Mouse (Mus musculus) megakaryocyte progenitor cell, adult 5-6 weeks (primary cell): ENCODE results near the gene Svop. TPM values are rescaled to one million over a fixed set of nuclear protein-coding genes. Genes with fewer than 3 reads are reported as not detected.
A peak's percentile ranks its signal among the peaks of the same experiment; 100 is the strongest.

Source experiments
- ATAC-seq: replicated peaks from 2 replicates; pipeline ENCODE4 v1.8.0; 2016; ENCODE audit warnings: mild to moderate bottlenecking, moderate TSS enrichment, inconsistent platforms; ENCODE audit not compliant: poor library complexity
- total RNA-seq, 2 experiments: library from RNA; stranded (forward) in 1 of 2; stranded (reverse) in 1 of 2; fragments of 157-497, 149-512 nt in 1 of 2; fragments of 200-1000 nt in 1 of 2; gene quantifications; 2 replicates each; pipeline versions ENCODE4 v1.2.3 to v1.2.4; 2015 to 2017

Svop gene
- not detected in 2 replicates for total RNA-seq (2015)
- total RNA-seq (2017) = not detected in 2 replicates

DNA sequence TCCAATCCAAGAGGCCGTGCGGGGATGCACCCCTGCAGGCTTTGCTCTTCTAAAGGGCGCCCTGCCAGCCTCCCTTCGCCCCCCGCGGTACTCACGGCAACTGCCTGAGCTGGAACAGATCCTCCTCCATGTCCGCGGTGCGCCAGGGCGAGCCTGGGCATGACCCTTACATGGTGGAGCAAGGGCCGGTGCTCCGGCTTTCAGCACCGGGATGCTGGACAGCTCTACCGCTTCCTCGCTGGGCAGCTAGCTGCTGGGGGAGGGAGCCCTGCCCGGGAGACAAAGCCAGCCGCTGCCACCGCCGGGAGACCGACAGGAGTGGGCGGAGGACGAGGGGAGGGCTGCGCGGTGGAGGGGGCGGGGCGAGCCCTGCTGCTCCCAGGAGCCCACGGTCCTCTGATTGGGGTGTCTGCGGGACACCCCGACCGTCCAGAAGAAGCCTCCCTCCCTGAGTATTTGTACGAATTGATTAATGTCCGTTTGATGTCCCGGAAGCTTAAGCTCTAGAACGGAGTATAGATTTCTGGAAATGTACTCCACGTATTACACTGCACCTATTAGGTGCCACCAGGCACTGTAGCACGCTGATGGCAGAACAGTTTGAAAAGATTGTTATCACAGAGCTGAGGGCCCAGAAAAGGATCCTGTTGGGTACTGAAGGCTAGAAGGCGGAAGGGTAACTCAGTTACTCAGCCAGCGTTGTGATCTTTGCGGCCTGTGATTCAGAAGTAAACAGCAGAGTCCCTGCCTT is at the start of gene Svop:
Gene Svop, minus strand, starts transcription at position 514 of the 751 bp plus-strand sequence.
- peak; percentile 98 for ATAC-seq

DNA sequence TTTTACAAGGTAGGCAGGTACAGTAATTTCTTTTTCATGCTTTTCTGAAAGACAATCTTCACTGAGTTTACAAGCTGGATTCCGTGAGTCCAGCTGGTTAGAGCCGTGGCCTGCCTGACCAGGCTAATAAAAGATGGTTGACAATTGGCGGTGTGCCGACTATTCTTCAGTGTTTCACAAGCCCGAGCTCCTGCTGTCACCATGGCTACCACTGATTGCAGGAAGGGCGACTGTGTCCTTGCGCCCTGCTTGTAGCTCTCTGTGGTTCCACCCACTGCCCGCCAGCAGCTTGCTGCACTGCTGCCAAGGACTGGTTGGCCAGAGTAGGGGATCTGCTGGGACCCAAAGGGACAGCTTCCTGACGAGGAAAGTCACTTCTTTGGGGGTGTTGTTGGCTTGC is 47.8 kb upstream of the Svop start:
- ATAC-seq = peak; percentile 36

DNA sequence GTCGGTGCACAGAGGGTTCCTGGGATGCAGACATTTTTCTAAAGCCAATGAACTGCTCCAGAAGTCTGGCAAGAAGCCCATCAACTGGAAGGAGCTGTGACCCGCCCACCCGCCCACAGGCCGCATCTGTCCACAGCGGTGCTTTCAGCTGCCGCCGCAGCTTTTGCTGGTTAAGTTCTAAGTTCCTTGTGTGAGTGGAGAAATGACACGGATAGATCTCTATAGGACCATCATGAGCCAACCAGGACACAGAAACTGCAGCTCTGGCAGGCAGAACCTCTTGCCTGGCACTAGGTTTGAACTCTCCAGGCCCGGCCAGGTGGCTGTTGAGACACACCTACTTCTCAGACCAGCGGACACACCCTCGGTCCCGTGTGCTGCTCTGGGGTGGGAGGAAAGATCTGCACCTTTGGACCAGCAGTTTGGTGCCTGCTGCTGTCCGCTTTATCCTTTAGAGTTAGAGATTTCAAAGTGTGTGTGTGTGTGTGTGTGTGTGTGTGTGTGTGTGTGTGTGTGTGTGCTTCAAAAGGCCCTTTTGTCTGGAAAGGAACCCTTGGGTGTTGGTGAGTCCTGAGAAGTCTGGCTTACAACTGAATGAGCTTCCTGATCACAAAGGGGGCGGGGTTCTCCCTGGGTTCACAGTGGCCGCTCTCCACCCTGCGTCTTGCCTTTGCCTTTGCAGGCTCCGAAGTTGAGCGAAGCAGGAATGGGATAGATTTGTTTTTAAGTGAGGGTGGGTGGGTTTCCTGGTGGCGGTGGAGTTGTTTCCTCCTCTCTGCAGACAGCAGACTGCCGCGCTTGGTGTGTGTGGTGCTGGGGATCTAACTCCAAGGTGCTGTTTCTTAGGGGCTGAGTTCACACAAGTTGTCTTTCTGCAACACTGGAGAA is 47.2 kb upstream of the Svop start:
- ATAC-seq = no peak

DNA sequence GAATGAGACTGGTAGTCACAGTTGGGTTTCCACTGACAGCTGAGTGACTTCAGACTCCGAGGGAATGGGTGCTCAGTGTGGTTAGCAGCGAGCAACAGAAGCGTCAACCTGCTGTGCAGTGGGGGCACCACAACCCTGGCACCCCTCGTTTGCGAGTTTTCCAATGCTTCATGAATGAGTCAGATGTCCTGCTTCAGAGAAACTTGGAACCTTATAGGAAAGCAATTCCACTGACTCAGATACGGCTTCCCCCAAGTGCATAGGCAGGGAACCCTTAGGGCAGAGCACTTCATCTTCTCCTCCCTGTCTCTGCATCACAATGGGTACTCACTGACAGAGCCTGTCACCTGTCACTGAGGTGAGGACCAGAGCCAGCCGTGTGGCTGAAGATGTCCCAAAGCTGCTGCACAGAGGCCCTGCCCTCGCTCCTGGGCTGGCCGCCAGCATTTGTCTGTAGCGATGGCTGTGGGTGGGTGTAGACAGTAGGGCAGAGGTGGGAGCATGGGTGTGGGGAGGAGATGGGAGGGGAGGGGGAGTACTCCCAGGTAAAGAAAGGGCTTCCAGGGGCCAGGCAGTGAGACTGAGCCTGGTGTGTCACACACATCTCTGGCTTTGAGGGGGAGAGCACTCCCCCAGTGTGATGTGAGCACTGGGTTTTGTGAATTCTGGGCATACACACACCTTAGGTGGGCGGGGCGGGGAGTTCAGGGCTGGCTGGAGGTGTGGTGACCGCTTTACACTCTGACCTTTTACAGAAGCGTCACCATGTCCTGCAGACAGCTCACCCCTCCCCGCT is 46.3 kb upstream of the Svop start:
- ATAC-seq = no peak

DNA sequence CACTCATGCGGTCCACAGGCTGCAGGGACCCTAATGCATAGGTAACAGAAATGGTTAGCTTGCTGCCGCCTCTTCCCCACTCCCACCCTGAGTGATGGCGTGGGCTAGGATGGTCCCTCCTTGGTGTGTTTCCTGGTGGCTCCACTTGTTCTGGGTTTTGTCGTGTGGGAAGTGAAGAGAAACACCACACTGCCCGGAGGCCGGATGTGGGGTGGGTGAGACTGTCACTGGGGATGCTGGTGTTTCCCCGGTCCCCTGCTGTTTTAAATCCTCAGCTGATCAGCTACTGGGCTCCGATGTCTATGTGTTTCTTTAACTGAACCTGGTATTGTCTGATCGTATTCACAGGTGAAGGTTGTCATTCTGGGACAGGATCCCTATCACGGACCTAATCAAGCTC is 44.1 kb upstream of the Svop start:
- no peak for ATAC-seq

DNA sequence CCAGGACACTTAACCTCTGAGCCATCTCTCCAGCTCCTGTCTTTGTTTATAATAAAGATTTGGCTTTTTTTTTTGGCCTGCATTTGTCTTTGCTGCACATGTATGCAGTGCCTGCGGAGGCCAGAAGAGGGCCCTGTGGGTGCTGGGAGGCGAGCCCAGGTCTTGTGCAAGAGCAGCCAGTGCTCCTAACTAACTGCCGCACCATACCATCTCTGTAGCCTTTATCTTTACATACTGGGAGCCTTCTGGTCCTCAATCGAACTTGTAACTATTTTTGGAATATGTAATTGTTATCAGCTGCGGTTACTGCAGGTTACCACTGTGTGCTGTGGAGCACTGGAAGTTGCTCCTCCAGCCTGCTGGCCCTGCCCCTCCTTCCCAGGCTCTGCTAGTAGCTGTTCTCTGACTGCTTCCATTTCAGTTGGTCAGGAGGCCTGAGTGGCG is 42.7 kb upstream of the Svop start:
- peak; percentile 81 for ATAC-seq

DNA sequence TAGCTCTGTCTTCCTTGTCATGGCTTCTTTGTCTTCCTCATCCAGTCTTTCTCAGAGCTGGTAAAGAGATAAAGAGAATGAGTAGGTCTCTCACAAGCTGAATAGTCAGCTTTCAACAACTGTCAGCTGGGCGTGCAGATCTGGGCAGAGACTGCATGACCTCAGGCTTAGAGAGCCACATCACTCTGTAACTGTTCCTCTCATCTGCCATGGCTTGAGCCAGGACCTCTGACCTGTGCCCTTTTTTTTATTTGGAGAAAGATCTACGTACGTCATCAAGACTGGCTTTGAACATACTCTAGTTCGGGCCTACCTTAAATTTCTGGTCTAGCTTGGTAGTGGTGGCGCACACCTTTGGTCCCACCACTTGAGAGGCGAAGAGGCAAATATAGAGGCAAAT is 41.5 kb upstream of the Svop start:
- no peak for ATAC-seq

DNA sequence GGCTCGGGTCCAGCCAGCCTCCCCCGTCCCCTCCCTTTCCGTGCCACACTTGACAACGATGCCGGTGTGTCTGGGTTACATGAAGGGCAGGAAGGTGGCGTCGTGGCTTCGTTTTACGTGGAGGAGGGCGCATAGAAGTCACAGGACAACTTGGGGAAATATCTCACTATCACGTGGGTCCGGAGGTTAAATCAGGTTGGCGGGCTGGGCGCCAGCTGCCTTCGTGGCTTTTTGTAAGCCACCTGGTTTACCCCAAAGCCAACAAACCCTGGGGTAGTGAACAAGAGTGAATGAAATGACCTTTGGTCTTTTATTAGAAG is 40.1 kb upstream of the Svop start:
- ATAC-seq = no peak

DNA sequence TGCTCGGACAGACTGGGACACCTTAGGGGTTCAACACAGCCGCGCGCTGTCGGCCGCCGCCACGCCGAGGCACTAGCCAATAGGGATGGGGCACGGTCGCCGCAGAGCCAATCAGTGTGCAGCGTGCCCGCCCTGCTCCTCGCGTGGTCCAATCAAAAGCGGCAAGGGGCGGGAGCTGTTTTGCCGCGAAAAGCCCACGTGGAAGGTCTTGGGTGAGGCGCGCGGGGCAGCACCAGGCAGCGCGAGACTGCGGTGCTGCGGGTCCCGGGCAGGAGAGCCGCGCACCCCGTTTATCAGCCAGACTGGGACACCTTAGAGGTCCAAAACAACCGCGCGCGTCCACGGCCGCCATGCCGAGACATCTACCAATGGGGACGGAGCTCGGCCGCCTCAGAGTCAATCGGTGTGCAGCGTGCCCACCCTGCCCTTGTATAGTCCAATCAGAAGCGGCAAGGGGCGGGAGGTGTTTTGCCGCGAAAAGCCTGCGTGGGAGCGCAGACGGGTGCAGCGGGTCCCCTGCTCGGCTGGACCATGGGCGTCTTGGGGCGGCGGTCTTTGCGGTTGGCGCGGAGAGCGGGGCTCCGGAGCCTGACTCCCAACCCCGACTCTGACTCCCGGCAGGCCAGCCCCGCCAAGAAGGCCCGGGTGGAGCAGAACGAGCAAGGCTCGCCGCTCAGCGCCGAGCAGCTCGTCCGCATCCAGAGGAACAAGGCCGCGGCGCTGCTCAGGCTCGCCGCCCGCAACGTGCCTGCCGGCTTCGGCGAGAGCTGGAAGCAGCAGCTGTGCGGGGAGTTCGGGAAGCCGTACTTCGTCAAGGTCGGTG is 39.5 kb upstream of the Svop start:
- ATAC-seq = peak; percentile 69

DNA sequence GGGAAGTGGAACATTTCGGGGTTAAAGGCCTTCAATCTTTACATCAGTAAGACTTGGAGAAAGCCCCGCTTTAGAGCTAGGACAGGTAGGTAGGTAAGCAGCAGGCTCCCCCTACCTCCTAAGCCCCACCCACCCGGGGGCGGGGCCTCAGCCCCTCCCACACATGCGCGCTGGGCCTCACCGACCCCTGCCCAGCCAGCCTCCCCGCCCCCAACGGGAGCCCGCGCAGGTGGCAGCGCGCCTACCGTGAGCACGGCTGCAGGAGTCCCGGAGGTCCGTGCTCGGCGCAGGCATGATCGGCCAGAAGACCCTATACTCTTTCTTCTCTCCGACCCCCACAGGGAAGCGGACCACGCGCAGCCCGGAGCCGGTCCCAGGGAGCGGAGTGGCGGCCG is 38.8 kb upstream of the Svop start, which contains the start of gene Ung:
Gene Ung, plus strand, starts transcription at position 176 of the 395 bp plus-strand sequence.
- no peak for ATAC-seq

DNA sequence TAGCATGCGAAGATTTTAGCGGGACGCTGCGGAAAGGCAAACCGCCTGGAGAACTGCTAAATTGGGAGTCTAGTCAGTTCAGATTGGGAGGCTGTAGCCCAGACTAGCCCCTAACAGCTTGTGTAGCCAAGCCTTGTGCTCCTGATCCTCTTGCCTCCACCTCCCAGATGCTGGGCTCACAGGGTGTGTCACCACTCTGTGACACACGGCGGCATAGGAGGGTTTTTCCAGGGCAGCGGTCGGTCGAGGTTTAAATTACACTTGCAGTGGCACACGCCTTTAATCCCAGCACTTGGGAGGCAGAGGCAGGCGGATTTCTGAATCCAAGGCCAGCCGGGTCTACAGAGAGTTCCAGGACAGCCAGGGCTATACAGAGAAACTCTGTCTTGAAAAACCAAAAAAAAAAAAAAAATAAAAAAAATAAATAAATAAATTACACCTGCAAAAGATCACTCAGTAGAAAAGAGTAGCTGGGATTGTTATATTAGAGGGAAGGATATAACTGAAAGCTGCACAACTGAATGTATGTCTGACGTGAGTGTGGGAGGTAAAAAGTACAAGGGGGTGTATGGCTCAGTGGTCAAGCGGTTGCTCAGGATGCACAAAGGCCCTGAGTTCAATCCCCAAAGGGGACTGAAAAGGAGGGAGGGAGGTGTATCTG is 38.3 kb upstream of the Svop start:
- no peak for ATAC-seq

DNA sequence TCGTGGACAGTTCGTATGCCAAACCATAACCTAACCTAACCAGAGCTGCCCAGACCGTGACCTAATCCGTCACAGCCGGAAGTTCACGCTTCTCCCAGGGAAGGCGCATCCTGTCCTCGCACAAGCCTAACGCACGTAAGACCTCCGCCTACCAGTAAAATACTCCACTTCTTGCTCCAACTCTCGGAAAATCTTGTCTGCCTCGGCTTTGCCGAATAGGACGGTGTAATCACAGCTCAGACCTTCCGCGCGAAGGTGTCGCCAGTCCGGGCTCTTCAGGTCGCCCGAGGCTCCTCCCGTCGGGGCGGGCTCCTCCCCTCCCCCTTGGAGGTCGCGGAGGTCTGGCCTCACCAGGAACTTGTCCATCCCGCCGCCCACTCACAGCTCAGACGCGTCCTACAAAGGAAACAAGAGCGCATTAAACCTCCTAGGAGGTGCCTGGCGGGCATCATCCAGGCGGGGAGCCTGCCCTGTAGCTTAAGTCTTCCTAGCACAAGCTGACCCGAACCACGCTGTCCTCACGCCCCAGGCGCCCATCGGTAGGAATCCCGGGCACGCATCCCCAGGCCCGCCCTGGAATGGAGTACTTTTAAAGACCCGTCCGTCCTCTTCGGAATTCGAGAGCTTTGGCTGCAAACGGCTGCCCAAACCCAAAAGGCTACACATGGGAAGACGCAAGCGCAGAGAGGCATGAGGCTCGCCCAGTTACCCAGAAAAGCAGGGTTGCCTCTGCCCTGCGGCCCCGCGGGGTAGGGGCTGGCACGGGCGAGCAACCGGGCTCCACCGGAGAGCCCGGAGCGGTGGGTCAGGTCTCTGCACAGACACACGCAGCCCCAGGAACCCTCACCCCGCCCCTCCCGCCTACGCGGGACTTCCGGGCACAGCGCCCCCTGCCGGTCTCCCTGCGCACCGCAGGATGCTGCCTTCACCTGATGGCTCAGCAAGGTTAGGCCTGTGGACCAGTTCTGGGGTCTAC is 36.3 kb upstream of the Svop start, which contains the start of gene Alkbh2:
Gene Alkbh2, minus strand, starts transcription at position 845 of the 976 bp plus-strand sequence.
- ATAC-seq = peak; percentile 59

DNA sequence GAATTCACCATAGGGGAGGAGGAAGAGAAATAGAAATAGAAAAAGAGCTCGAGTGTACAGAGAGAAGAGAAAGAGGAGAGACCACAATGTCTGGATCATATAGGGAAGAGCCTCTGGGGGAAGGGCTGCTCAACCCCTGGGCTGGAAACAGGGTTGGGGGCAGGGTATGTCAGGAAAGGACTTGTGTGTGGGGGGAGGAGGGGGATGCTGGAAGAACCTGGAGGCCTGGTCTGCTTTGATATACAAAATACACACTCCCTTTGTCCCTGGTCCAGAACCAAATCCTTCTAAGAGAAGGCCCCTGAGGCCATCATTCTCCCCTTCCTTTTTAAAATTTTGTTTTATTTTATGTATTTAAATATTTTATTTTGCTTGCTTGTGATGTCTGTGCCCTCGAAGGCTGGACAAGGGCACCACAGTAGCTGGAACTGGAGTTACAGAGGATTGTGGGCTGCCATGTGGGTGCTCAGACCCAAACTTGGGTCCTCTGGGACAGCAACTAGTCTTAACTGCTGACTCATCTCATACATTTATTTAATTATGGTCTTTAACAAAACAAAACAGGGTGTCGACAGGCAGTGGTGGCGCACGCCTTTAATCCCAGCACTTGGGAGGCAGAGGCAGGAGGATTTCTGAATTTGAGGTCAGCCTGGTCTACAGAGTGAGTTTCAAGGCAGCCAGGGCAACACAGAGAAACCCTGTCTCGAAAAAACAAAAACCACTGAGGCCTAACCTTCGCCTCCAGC is 35.3 kb upstream of the Svop start:
- no peak for ATAC-seq

DNA sequence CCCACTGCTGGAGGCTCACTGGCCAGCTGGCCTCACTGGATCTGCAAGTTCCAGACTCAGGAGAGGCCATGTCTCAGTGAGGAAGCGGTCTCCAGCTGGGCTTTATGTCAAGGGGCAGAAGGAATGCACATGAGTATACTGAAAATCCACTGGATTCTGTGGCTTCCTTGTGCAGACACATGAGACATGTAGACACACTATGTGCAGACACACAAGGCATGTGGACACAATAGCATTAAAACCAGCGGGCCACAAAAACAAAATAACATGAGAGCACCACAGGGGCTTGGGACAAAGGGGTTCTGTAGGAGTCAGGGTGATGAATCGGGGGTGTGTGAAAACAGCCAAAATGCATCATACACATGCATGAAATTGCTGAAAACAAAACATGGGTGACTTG is 34.6 kb upstream of the Svop start:
- no peak for ATAC-seq

DNA sequence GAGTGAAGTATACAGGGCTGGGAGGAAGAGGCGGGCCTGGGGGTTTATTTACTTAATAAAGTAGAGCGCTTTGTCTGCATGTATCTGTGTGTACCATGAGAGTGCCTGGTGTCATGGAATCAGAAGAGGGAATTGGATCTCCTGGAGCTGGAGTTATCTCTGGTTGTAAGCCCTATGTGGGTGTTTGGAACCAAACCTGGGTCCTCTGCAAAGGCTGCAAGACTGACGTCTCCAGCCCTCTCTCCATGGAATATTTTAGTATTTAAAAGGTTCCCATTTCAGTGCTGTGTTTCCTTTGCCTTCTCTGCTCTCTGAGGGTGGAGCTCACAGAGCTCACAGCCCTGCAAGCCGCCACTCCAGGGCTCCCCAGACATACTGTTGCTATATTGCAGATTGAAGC is 28.4 kb upstream of the Svop start:
- no peak for ATAC-seq

DNA sequence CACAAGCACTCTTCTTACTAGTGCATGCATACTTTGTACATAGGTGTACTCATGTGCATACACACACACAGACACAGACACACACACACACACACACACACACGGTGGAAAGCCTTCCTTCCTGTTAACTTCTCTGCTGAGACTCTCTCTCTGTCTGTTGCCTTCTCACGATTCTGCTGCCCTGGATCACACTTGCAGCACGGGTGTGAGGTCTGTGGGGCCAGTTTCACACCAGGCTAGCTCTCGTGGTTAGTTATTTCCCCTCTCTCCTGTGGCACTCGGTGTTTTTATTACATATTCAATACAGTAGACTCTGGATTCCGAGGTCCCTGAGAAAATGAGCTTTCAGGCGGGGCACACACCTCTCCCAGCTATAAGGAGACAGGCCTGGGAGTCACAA is 25.2 kb upstream of the Svop start:
- no peak for ATAC-seq

DNA sequence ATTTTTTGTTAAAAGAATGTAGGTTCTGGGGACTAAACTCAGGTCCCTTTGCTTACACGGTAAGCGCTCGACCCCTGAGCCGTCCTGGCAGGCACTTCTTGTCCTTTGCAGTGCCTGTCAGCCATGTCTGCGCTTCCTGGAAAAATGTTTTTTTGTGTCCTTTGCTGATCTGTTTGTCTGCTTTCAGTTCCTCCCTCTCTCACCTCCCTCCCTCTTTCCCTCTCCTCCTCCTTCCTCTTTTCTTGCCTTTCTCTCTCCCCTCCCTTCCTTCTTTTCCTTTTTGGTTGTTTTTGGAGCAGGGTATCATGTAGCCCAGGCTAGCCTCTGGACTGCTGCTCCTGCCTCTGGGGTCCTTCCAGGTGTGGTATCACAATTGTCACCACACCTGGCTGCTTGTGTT is 23.7 kb upstream of the Svop start:
- peak; percentile 57; the same call in 1 of the 2 replicates for ATAC-seq

DNA sequence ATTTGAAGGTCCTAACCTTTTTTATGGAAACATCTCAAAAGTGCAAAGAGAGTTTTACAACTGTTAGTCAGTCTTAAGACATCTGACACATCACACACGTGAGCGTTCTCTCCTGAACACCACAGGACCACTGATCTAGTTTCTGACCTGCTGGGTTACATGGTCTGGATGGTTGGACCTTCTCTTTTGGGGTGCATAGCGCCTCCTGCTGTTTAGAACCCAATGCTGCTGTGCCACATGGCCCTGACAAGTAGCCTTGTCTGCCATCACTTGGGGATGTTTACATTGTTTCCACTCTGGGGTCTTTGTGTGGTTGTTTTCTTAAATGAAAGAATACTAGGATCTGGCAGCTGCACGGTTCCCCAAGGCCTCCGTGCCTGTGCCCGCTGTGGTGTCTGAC is 22.0 kb upstream of the Svop start:
- ATAC-seq = no peak; the same call in 1 of the 2 replicates
